Mouse (Mus musculus) kidney, adult 2 months (tissue): ENCODE measurements at regions not wholly inside any gene's neighbourhood (a gene's known extent, or its start where the extent isn't known, plus 50 kb on each side); places are given as distances from the start of the nearest gene placed in this dataset.

ENCODE experiments used
- CTCF ChIP-seq: fragments of 200-500 bp; conservative IDR thresholded peaks from 2 replicates; pipeline ENCODE4 v1.5.1; 2011; ENCODE audit warnings: low read depth, mild to moderate bottlenecking, control low read depth, low read length, moderate library complexity, mixed read lengths; ENCODE audit not compliant: insufficient read depth, insufficient read length
- POLR2A ChIP-seq: fragments of 200-500 bp; IDR thresholded peaks from one replicate; pipeline ENCODE4 v1.6.1; 2011; ENCODE audit warnings: low read depth, low read length, control low read depth

GRCm38 (mm10) chr12:25235071-25235470 is 138.1 kb upstream of the Id2 start:
- TF ChIP-seq CTCF (no peak), POLR2A (no peak)
